Mouse (Mus musculus) left cerebral cortex, postnatal 36 days (tissue): ENCODE data around the gene Mrps34. TPM values are rescaled to one million over a fixed set of nuclear protein-coding genes. Genes with fewer than 3 reads are reported as not detected.

Source experiments
- DNase-seq, 2 experiments: peaks; one replicate each; pipeline ENCODE4 v3.0.0; 2021 to 2022; ENCODE audit warnings: low spot score in 2 of 2, mixed read lengths in 1 of 2
- intact Hi-C: fragments of 180-260 bp; cut with DNase I; formaldehyde crosslinking; loops from one replicate; pipeline ENCODE4 v1.15.1; 2025
- total RNA-seq, 2 experiments: library from RNA; stranded (reverse); gene quantifications; 2 replicates each; pipeline ENCODE4 v1.2.3; 2021

The Mrps34 gene
- total RNA-seq, 2 experiments from 2014 or later = 61.8 to 74.6 TPM

GRCm38 (mm10) chr17:24896241-24896992, 1.5 kb downstream of the Mrps34 start, which contains the start of gene Nme3:
Gene Nme3, plus strand, starts transcription at chr17:24896500.
- intact Hi-C loops = no loop called here
- peak; percentile 74 to 80 for DNase-seq

GRCm38 (mm10) chr17:24896993-24897269, 2.0 kb downstream of the Mrps34 start:
- intact Hi-C loops = no loop called here
- DNase-seq = no peak

GRCm38 (mm10) chr17:24897600-24897999, 2.7 kb downstream of the Mrps34 start:
- peak in 1 of 2 experiments; percentile 15 for DNase-seq
- intact Hi-C loops = no loop called here

GRCm38 (mm10) chr17:24898041-24898854, 3.3 kb downstream of the Mrps34 start:
- no peak for DNase-seq
- intact Hi-C loops = no loop called here

GRCm38 (mm10) chr17:24899153-24899552, 4.2 kb downstream of the Mrps34 start:
- intact Hi-C loops = no loop called here
- no peak for DNase-seq

GRCm38 (mm10) chr17:24900014-24900413, 5.1 kb downstream of the Mrps34 start:
- intact Hi-C loops = no loop called here
- no peak for DNase-seq

GRCm38 (mm10) chr17:24902124-24902523, 7.2 kb downstream of the Mrps34 start:
- intact Hi-C loops = no loop called here
- DNase-seq = no peak

GRCm38 (mm10) chr17:24902671-24903474, 8.0 kb downstream of the Mrps34 start:
- intact Hi-C loops = no loop called here
- peak in 1 of 2 experiments; percentile 15 for DNase-seq

GRCm38 (mm10) chr17:24903767-24904166, 8.9 kb downstream of the Mrps34 start:
- DNase-seq = peak in 1 of 2 experiments; percentile 22
- intact Hi-C loops = no loop called here

GRCm38 (mm10) chr17:24907591-24907990, 12.7 kb downstream of the Mrps34 start:
- no peak for DNase-seq
- intact Hi-C loops = no loop called here

GRCm38 (mm10) chr17:24913984-24914383, 19.1 kb downstream of the Mrps34 start:
- intact Hi-C loops = no loop called here
- DNase-seq = no peak

GRCm38 (mm10) chr17:24923246-24923645, 28.3 kb downstream of the Mrps34 start:
- intact Hi-C loops = no loop called here
- no peak for DNase-seq

- no peak for DNase-seq
- intact Hi-C loops = no loop called here
Measured at GRCm38 (mm10) chr17:24929506-24929905, 34.6 kb downstream of the Mrps34 start.

GRCm38 (mm10) chr17:24932431-24932830, 37.5 kb downstream of the Mrps34 start:
- intact Hi-C loops = no loop called here
- no peak for DNase-seq

GRCm38 (mm10) chr17:24933163-24933562, 38.2 kb downstream of the Mrps34 start:
- no peak for DNase-seq
- intact Hi-C loops = no loop called here

GRCm38 (mm10) chr17:24934926-24935325, 40.0 kb downstream of the Mrps34 start:
- no peak for DNase-seq
- intact Hi-C loops = loop anchor here (5.0 kb wide), 1 partner anchor 82 kb away; the partner anchor contains the start of genes Cramp1l and Ift140

GRCm38 (mm10) chr17:24935666-24936065, 40.8 kb downstream of the Mrps34 start:
- DNase-seq = no peak
- intact Hi-C loops = loop anchor here (2.0 to 5.0 kb wide), 2 partner anchors 25 to 82 kb away; partner anchors contain the start of genes Cramp1l, Ift140 and Jpt2

- DNase-seq = peak; percentile 96 to 97
- intact Hi-C loops = loop anchor here (2.0 to 5.0 kb wide), 2 partner anchors 24 to 81 kb away; partner anchors contain the start of genes Cramp1l, Ift140 and Jpt2
Measured at GRCm38 (mm10) chr17:24936259-24937237, 41.6 kb downstream of the Mrps34 start, which contains the start of gene Mapk8ip3. Gene Mapk8ip3, minus strand, starts transcription at chr17:24936977.
